Mouse (Mus musculus) liver, postnatal 0 days (tissue): ENCODE measurements around the gene Ltbp2. TPM values are rescaled to one million over a fixed set of nuclear protein-coding genes. Genes with fewer than 3 reads are reported as not detected.

Source experiments
- ATAC-seq: fragments of 200-750 bp; cut with Nextera tagmentation; 2 replicates; pipeline ENCODE4 v1.8.0; 2017; ENCODE audit warnings: mild to moderate bottlenecking, moderate library complexity
- DNase-seq: peaks from one replicate; pipeline ENCODE4 v3.0.0-alpha.2; 2016
- H3K27ac ChIP-seq: fragments of 300-500 bp; sonication (generic); 2 replicates; pipeline ENCODE4 v1.5.1; 2014; ENCODE audit warnings: antibody characterized with exemption, moderate library complexity, mild to moderate bottlenecking, low read depth
- H3K27me3 ChIP-seq: fragments of 300-500 bp; sonication (generic); 2 replicates; pipeline ENCODE4 v1.6.1; 2014; ENCODE audit warnings: low read length, control low read depth, mixed read lengths; ENCODE audit not compliant: insufficient read depth
- H3K36me3 ChIP-seq: fragments of 300-500 bp; sonication (generic); replicated peaks from 2 replicates; pipeline ENCODE4 v1.6.1; 2014; ENCODE audit warnings: mild to moderate bottlenecking, control low read depth, low read length, moderate library complexity, mixed read lengths; ENCODE audit not compliant: insufficient read depth
- H3K4me1 ChIP-seq: fragments of 300-500 bp; sonication (generic); 2 replicates; pipeline ENCODE4 v1.6.1; 2014; ENCODE audit warnings: antibody characterized with exemption, mild to moderate bottlenecking, control low read depth; ENCODE audit not compliant: insufficient read depth
- H3K4me2 ChIP-seq: fragments of 300-500 bp; sonication (generic); 2 replicates; pipeline ENCODE4 v1.6.1; 2014; ENCODE audit warnings: low read depth, mild to moderate bottlenecking, low read length, moderate library complexity, mixed read lengths
- H3K4me3 ChIP-seq: fragments of 300-500 bp; sonication (generic); 2 replicates; pipeline ENCODE4 v1.5.1; 2014; ENCODE audit warnings: low read depth, low read length
- H3K9ac ChIP-seq: fragments of 300-500 bp; sonication (generic); replicated peaks from 2 replicates; pipeline ENCODE4 v1.6.1; 2014; ENCODE audit warnings: mild to moderate bottlenecking, moderate library complexity
- H3K9me3 ChIP-seq: fragments of 300-500 bp; sonication (generic); 2 replicates; pipeline ENCODE4 v1.6.1; 2016; ENCODE audit warnings: mild to moderate bottlenecking, control low read depth, low read length, mixed read lengths
- CTCF ChIP-seq: sonication (generic); IDR thresholded peaks from 2 replicates; pipeline ENCODE4 v1.5.1; 2016; ENCODE audit warnings: antibody characterized with exemption, low read depth
- EP300 ChIP-seq: IDR thresholded peaks from 2 replicates; pipeline ENCODE4 v1.6.1; 2016; ENCODE audit warnings: antibody characterized with exemption, low read depth, mild to moderate bottlenecking
- WGBS: fragments of 180-500 bp; shearing (Covaris S2); extraction: QIAGEN DNeasy Blood & Tissue Kit; methylation state at CpG from one replicate; pipeline ENCODE4 v1.1.7; 2014; ENCODE audit not compliant: insufficient replicate concordance; 5-methylcytosine and 5-hydroxymethylcytosine counted together
- polyA plus RNA-seq: library from polyadenylated mRNA; unstranded; fragments of >200 nt; fragmentation: Nextera tagmentation; extraction: Ambion mirVana; gene quantifications from 2 replicates; pipeline ENCODE4 v1.2.1, GENCODE M21; 2015

The Ltbp2 gene
- polyA plus RNA-seq, 1 experiment from 2014 or later = 0.59 TPM

- Histone ChIP-seq H3K9me3 (no peaks in the 10 kb centered on the region), H3K27me3 (no peaks in the 10 kb centered on the region), H3K4me1 (no peaks in the 10 kb centered on the region), H3K36me3 (no peaks in the 10 kb centered on the region), H3K4me3 (no peak overlapping the region), H3K27ac (no peak overlapping the region), H3K4me2 (no peak overlapping the region), H3K9ac (no peak overlapping the region)
- 76% methylated on average over 7 of the region's 7 CpGs for WGBS
- TF ChIP-seq EP300 (no peak), CTCF (no peak)
- ATAC-seq (no peak), DNase-seq (no peak)
These were observed 24.0 kb upstream of the Ltbp2 start for GRCm38 (mm10) chr12:84900317-84900716.

GRCm38 (mm10) chr12:84897322-84897721 lies 21.0 kb upstream of the Ltbp2 start:
- no peak for ATAC-seq
- Histone ChIP-seq H3K9me3 (no peaks in the 10 kb centered on the region), H3K9ac (no peak overlapping the region), H3K27ac (no peak overlapping the region), H3K4me2 (no peak overlapping the region), H3K4me1 (no peaks in the 10 kb centered on the region), H3K4me3 (no peak overlapping the region), H3K36me3 (no peaks in the 10 kb centered on the region), H3K27me3 (no peaks in the 10 kb centered on the region)
- WGBS = 43% methylated on average over 5 of the region's 5 CpGs
- no peak for DNase-seq
- TF ChIP-seq EP300 = no peak
- no peak for TF ChIP-seq CTCF

GRCm38 (mm10) chr12:84896235-84896634 lies 19.9 kb upstream of the Ltbp2 start:
- TF ChIP-seq EP300 (no peak), CTCF (no peak)
- Histone ChIP-seq H3K4me1 (no peaks in the 10 kb centered on the region), H3K36me3 (no peaks in the 10 kb centered on the region), H3K9ac (no peak overlapping the region), H3K27ac (no peak overlapping the region), H3K27me3 (no peaks in the 10 kb centered on the region), H3K4me3 (no peak overlapping the region), H3K9me3 (no peaks in the 10 kb centered on the region), H3K4me2 (no peak overlapping the region)
- ATAC-seq (no peak), DNase-seq (no peak)
- 78% methylated on average over 6 of the region's 6 CpGs for WGBS

GRCm38 (mm10) chr12:84893648-84894628 lies 17.6 kb upstream of the Ltbp2 start:
- Histone ChIP-seq H3K9me3 (no peaks in the 10 kb centered on the region), H3K9ac (no peak overlapping the region), H3K4me3 (no peak overlapping the region), H3K4me2 (no peak overlapping the region), H3K4me1 (no peaks in the 10 kb centered on the region), H3K27ac (no peak overlapping the region), H3K36me3 (no peaks in the 10 kb centered on the region), H3K27me3 (no peaks in the 10 kb centered on the region)
- 53% methylated on average over 9 of the region's 9 CpGs for WGBS
- ATAC-seq (no peak), DNase-seq (no peak)
- TF ChIP-seq CTCF = no peak
- TF ChIP-seq EP300 = no peak

GRCm38 (mm10) chr12:84890289-84890688 lies 14.0 kb upstream of the Ltbp2 start:
- H3K9me3 ChIP-seq = no peaks in the 10 kb centered on the region
- H3K9ac ChIP-seq = no peak overlapping the region
- DNase-seq (no peak), ATAC-seq (no peak)
- no peaks in the 10 kb centered on the region for H3K27me3 ChIP-seq
- H3K4me3 ChIP-seq = no peak overlapping the region
- 76% methylated on average over 15 of the region's 15 CpGs for WGBS
- TF ChIP-seq CTCF (no peak), EP300 (no peak)
- H3K27ac ChIP-seq = no peak overlapping the region
- no peaks in the 10 kb centered on the region for H3K36me3 ChIP-seq
- H3K4me2 ChIP-seq = no peak overlapping the region
- no peaks in the 10 kb centered on the region for H3K4me1 ChIP-seq

- no peak for ATAC-seq
- no peak for DNase-seq
- 56% methylated on average over 11 of the region's 11 CpGs for WGBS
These were observed 9.0 kb upstream of the Ltbp2 start for GRCm38 (mm10) chr12:84885107-84885876.

More at GRCm38 (mm10) chr12:84885107-84885876, 9.0 kb upstream of the Ltbp2 start:
- no peak overlapping the region for H3K4me3 ChIP-seq
- H3K4me1 ChIP-seq = no peaks in the 10 kb centered on the region
- TF ChIP-seq EP300 (no peak), CTCF (no peak)
- no peak overlapping the region for H3K4me2 ChIP-seq
- H3K36me3 ChIP-seq = no peaks in the 10 kb centered on the region
- 0 out of 2 replicates have a peak, but pooled peaks cover 3% of the 10 kb centered on the region for H3K27me3 ChIP-seq
- H3K9me3 ChIP-seq = no peaks in the 10 kb centered on the region
- no peak overlapping the region for H3K9ac ChIP-seq
- H3K27ac ChIP-seq = no peak overlapping the region
